Mouse (Mus musculus) pancreas, adult 10 weeks (tissue): ENCODE results near the gene Slk. TPM values are rescaled to one million over a fixed set of nuclear protein-coding genes. Genes with fewer than 3 reads are reported as not detected.

ENCODE experiments used
- polyA plus RNA-seq: library from polyadenylated mRNA; stranded (reverse); fragments of 350-450 nt; fragmentation: Illumina TruSeq; extraction: RNeasy Lipid Tissue Mini Kit (QIAGEN cat#74804); gene quantifications from one replicate; pipeline ENCODE4 v1.2.3, GENCODE M21; 2015; ENCODE audit warnings: low read depth, low replicate concordance; ENCODE audit not compliant: insufficient read depth

Slk gene
- polyA plus RNA-seq: 11.1 TPM

DNA sequence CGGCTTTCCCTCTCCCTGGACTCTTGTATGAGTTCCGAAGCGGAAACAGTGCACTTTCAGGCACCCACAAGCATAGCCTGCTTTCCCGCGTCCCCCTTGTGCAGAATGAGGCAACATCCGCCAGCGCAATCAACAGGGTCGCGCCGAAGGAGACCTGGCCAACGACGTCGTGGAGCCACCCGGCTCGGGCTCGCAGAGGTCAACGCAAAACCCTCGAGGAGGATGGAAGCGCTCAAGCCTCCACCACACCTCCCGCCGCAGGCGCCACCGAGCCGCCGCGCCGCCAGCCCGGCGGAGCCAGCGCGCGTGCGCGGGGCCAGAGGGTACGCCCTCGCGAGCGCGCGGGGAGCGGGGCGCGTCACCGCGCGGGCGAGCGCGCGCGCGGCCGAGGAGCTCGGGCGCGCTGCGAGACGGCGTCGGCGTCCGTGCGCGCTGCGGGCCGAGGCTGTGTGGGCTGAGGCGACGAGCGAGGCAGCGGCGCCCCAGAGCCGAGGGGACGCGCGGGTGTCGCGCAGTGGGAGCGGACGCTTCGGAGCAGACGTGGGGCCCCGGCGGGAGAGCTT, at the start of gene Slk:
TSS of gene Slk (plus strand) at position 454 of the 563 bp plus-strand sequence.

GRCm38 (mm10) chr19:47537300-47537792, 42.1 kb upstream of the Slk start, which contains the start of gene Stn1:
Gene Stn1, minus strand, starts transcription at chr19:47537507.

GRCm38 (mm10) chr19:47691994-47692393, 112.5 kb downstream of the Slk start, which contains the start of gene Col17a1:
Gene Col17a1, minus strand, starts transcription at chr19:47692094.

Other genes with a start within 250 kb of the Slk start
- gene Sh3pxd2a, start 115.3 kb upstream of the Slk start, polyA plus RNA-seq: 8.4 TPM
- gene Stn1, start 42.2 kb upstream of the Slk start, polyA plus RNA-seq: 4.5 TPM
- gene Col17a1, start 112.4 kb downstream of the Slk start, polyA plus RNA-seq: 0.15 TPM
- gene Sfr1, start 152.0 kb downstream of the Slk start, polyA plus RNA-seq: 19.9 TPM